Mouse (Mus musculus): ENCODE measurements around the gene Plekhm2.

DNA sequence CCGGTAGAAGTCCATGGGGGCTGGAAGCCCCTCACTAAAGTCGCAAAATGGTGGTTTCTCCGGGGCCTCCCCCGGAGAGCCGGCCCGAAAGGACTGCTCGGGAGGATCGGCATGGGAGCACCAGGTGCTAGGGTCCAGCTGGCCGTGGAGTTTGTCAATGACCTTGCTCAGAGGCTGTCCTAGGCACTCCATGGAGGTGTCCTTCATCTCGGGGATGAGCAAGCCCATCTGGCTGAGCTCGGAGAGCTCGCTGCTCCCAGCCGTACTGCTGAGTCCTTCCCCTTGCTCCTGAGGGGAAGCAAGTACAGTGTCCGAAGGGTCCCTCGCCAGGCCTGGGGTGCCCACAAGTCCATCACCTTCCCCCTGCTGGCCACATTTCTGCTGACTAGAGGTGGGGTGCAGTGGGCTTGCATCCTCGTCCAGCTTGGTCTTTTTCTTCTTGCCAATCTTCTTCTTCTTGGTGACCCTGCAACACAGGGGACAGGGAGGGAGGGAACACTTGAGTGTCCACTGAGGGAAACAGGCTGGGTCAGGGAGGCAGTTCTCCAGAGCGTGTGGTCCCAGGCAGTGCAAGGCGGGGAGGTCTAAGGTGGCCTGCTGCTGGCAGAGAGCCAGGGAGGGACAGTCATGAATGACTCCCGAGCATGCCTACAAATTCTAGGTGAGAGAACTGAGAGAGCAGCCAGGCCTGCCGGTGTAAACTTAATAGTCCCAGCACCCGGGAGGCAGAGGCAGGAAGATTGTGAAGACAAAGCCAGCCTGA, 32.4 kb downstream of the Plekhm2 start:
- TF ChIP-seq POLR2A (IDR thresholded peaks at IDR 0.05; ENCODE audit: extremely low read depth, insufficient read depth, low read length) (no peak), CTCF (IDR thresholded peaks at IDR 0.05; ENCODE audit: extremely low read depth, insufficient read depth, low read length) (no peak)
